Mouse (Mus musculus) lung, adult 2 months (tissue): Measurements from ENCODE around the gene Car11. TPM values are rescaled to one million over a fixed set of nuclear protein-coding genes. Genes with fewer than 3 reads are reported as not detected.
"Not testable (repeated sequence)": the region's sequence is repeated elsewhere in the genome, so short reads cannot be mapped to it uniquely, and the experiment has no call there.

Experiments used
- DNase-seq: peaks from one replicate; pipeline ENCODE4 v3.0.0; 2022
- H3K4me1 ChIP-seq: fragments of 200-500 bp; 2 replicates; pipeline ENCODE4 v1.6.1; 2011; ENCODE audit warnings: low read length; ENCODE audit not compliant: control insufficient read depth, insufficient read depth
- H3K4me3 ChIP-seq: fragments of 200-500 bp; replicated peaks from 2 replicates; pipeline ENCODE3; 2011; ENCODE audit warnings: low read depth, mild to moderate bottlenecking, control low read depth, low read length; ENCODE audit errors: extremely low read depth
- CTCF ChIP-seq: fragments of 200-500 bp; IDR thresholded peaks from 2 replicates; pipeline ENCODE4 v1.5.1; 2011; ENCODE audit warnings: mild to moderate bottlenecking, low read length, control low read depth; ENCODE audit not compliant: insufficient read depth
- POLR2A ChIP-seq: fragments of 200-500 bp; IDR thresholded peaks from 2 replicates; pipeline ENCODE4 v1.6.1; 2011; ENCODE audit warnings: low read depth, mild to moderate bottlenecking, control low read depth, low read length, borderline replicate concordance; ENCODE audit errors: extremely low read depth
- WGBS: fragments of 180-500 bp; shearing (Covaris S2); methylation state at CpG from one replicate; pipeline ENCODE4 v1.1.7; 2018; 5-methylcytosine and 5-hydroxymethylcytosine counted together
- polyA plus RNA-seq: library from polyadenylated mRNA; depleted of rRNA; stranded (reverse); fragments of >200 nt; gene quantifications from 2 replicates; pipeline ENCODE4 v1.2.3, GENCODE M21; 2012; rRNA removed

The Car11 gene
- 5.1 and 6.2 TPM in 2 replicates for polyA plus RNA-seq

DNA sequence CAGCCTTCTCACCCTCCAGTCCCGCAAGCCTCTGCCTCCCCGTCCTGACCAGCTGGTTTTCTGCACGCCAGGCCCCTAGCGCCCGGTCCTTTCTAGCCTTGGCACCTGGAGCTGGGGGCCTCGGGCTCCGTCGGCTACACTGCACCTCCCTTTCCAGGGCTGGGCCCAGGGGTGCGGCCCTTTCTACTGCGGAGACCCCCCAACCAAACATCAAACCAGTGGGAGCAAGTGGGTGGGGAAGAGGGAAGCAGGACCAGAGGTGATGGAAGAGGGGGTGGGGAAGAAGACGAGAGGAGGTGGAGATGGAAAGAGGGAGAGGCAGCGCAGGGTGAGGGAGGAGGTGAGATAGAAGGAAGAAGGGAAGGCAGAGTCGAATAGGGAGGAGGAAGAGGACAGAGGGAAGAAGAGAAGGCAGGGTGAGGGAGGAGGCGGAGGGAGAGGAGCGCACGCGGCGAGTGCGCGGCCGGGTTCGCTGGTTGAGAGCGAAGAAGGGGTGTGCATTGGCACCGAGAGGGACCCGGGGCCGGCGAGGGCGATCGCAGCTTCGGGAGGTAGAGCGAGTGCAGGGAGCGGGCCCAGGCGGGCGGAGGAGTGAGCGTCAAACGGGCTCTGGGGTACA lies at the start of gene Car11:
Car11 (plus strand) TSS at position 321 of the 619 bp plus-strand sequence.
- WGBS: 6% methylated on average over 36 of the region's 36 CpGs
- no peaks in the 10 kb centered on the region; the same call in 1 of the 2 replicates for H3K4me1 ChIP-seq
- peak within 1 kb of the TSS; percentile 7 for H3K4me3 ChIP-seq
- no peak for DNase-seq
- no peak for TF ChIP-seq POLR2A
- no peak for TF ChIP-seq CTCF

DNA sequence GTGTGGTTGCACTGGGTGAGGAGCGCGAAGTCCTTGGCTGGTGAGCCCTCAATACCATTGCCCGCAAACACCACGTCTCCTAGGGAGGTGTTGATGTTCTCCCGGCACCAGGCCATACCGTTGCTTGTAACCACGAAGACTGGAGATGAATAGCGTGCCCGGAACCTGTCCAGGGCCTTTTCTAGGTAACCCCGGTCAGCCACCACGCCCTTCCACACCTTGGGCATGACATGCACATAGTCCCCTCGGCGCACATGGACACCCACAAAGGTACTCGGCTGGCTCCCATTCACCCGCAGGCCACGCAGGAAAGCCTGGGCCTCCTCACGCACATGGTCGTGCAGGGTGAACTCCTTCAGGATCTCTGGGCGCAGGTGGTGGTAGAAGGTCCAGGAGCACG lies 49.2 kb upstream of the Car11 start:
- H3K4me1 ChIP-seq, DNase-seq, H3K4me3 ChIP-seq: not testable (repeated sequence)
- 92% methylated on average over 20 of the region's 20 CpGs for WGBS

DNA sequence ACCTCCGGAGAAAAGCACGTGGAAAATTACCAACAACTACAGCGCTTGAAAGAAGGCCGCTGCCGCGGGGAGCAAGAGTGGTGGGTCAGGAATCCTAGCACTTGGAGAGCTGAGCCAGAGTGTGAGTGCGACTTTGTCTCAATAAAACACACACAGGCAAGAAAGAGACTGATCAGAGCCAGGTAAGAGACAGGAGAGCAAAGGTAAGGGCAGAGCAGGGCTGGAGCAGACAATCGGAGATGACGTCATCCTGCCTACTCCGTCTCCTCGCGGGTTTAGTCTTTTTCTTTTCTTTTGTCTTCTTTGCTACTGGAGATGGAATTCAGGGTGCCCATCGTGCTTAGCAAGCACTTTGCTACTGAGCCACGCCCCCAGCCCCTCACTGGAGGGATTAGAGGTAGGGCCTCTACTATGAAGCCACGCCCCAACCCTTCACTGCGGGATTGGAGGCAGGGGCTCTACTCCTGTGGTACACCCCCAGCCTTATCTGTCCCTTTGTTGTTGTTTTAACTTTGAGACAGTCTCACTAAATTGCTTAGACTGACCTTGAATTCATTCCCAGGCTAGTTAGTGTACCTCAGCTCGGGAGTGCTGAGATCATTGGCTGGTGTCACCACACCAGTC lies 45.1 kb upstream of the Car11 start:
- no peak for TF ChIP-seq POLR2A
- no peak for TF ChIP-seq CTCF
- DNase-seq: no peak
- 30% methylated on average over 17 of the region's 17 CpGs for WGBS
- Histone ChIP-seq H3K4me3 (no peak overlapping the region), H3K4me1 (no peaks in the 10 kb centered on the region)

DNA sequence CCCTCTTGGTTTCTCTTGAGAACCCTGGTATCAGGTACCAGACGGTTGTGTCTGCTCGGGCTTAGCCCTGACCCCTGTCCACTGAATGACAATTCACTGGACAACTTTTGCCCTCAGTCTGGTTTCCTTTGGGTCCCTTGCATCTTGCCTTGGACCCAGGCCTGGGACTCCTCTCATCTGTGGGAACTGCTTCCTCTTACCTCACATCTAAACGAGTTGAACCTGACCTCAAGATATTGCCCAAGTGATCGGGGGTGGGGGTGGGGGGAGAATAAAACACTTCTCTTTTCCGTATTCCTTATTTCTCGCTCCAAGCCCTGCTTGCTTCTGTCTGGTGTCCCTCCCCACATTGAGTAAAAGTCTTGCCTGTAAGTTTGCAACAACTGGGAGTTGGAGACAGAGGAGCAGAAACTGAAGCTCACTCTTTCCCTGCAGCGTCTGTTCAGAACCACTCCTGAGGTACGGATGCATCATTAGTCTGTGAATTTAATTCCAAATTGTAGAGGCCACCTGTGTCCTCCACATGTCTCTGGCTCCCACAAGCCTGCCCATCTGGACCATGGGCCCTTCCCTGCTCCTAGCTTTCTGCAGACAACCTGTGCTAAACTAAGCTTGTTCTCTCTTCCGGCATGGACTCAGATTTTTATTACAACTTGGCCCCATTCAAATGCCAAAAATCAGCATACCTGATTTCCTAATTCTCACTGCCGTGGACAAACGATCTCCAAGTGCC lies 38.7 kb upstream of the Car11 start:
- Histone ChIP-seq H3K4me3 (no peak overlapping the region), H3K4me1 (no peaks in the 10 kb centered on the region)
- TF ChIP-seq CTCF (no peak), POLR2A (no peak)
- DNase-seq: no peak
- 70% methylated on average over 11 of the region's 11 CpGs for WGBS

DNA sequence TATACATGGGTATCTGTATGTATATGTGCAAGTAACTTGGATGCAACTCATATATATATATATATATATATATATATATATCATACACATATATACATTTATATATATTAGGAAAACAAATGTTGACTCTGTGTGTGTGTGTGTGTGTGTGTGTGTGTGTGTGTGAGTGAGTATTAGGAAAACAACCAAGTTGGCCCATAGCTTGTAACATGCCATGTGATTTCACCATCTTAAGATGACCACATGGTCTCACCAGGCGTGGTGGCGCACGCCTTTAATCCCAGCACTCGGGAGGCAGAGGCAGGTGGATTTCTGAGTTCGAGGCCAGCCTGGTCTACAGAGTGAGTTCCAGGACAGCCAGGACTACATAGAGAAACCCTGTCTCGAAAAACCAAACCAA lies 37.9 kb upstream of the Car11 start:
- not testable (repeated sequence) for DNase-seq, H3K4me1 ChIP-seq, H3K4me3 ChIP-seq
- WGBS: 93% methylated on average over 6 of the region's 6 CpGs

DNA sequence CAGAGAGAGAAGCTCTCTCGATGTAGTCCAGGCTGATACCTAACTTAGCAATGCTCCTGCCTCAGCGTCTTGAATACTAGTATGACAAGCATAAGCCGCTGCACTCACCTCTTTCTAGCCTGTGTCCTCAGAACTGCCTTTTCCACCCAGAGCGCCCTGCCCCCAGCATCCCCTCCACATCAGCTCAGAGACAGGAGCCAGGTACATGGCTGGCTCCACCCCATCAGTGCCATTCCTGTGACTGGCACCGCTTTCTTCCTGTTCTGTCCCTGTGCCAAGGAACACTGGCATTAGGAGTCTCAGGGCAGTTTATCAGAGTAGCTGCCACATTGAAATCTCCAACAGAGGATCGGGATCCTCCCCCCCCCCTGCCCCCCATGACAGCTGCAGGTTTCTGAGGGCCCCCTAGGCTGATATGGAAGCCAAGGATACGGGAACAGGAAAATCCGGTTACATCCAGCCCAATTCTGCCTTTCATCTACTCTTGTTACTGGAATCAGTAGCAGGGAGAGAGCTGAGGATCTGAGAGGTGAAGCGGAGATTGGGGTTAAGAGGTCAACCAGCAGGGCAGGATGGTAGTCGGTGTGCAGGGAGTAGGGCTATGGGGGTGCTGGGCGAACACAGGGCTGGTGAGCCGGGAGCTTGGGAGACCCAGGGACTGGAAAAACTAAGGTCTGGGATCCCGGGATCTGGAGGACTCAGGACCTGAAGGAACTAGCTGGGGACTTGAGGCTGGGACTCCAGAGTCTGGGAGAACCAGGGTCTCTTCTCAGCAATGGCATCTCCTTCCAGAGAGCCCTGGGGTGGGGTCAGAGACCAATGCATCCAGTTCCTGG lies 34.1 kb upstream of the Car11 start:
- WGBS: 39% methylated on average over 13 of the region's 13 CpGs
- DNase-seq: no peak
- no peak overlapping the region for H3K4me3 ChIP-seq
- H3K4me1 ChIP-seq: no peaks in the 10 kb centered on the region
- no peak for TF ChIP-seq CTCF
- TF ChIP-seq POLR2A: no peak

DNA sequence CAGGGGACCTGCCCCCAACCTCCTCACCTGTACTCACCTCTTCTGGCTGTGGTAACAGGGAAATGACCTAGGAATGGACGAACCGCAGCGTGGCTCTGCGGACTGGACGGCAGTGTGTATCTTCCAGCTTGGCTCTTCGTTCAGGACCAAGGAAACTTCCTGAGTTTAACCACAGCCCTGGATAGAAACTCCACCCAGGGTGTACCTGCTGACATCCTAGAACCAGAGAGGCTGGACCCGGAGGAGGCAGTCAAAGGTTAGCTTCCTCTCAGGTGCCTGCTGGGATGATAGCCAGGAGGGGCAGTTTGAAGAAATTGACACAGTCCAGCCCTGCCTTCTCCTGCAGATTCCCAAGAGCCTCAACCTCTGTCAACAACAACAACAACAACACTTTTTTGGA lies 33.5 kb upstream of the Car11 start, which contains the start of gene Fut2:
Fut2 (minus strand) TSS at position 234 of the 400 bp plus-strand sequence.
- TF ChIP-seq CTCF (no peak), POLR2A (no peak)
- Histone ChIP-seq H3K4me1 (no peaks in the 10 kb centered on the region), H3K4me3 (no peak within 1 kb of the TSS)
- DNase-seq: no peak
- WGBS: 69% methylated on average over 7 of the region's 7 CpGs

DNA sequence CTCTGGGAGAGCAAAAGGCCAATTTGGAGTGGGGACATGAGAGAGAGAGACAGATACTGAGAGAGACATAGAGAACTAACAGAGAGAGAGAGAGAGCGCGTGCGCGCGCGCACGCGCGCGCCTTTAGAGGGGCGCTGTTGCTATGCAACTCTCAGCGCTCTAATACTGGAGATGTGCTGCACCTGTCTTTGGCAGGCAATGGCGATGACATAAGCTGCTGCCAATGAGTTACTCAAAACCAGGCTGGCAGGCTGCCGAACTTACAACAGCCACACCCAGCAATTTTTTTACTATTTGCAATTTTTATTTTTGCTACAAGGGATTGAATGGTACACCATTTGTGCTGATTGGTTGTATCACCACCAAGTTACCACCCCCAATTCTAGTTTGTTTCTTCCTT lies 31.9 kb upstream of the Car11 start:
- Histone ChIP-seq H3K4me1 (no peaks in the 10 kb centered on the region), H3K4me3 (no peak overlapping the region)
- DNase-seq: no peak
- 68% methylated on average over 14 of the region's 14 CpGs for WGBS
- TF ChIP-seq POLR2A (no peak), CTCF (no peak)

DNA sequence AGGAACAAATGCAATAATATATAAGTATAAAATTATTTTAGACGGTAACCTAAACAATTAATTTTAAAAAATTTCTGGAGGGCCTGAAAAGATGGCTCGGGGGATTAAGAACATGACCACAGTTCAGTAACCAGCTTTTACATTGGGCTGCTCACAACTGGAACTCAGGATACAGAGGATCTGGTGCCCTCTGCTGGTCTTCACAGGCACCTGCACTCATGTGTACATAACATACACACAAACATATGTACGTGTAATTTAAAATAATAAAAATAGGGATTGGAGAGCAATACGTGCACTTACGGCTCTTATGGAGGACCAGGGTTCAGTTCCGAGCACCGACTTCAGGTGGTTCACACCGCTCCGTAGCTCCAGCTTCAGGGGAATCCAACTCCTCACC lies 30.7 kb upstream of the Car11 start:
- no peak overlapping the region for H3K4me3 ChIP-seq
- peak; percentile 12; the same call in 1 of the 2 replicates for TF ChIP-seq CTCF
- TF ChIP-seq POLR2A: no peak
- DNase-seq: no peak
- H3K4me1 ChIP-seq: no peaks in the 10 kb centered on the region
- 95% methylated on average over 9 of the region's 9 CpGs for WGBS
